Mouse (Mus musculus): ENCODE measurements around the gene Tyk2.
A peak's percentile ranks its signal among the peaks of the same experiment; 100 is the strongest.

Gene Tyk2

DNA sequence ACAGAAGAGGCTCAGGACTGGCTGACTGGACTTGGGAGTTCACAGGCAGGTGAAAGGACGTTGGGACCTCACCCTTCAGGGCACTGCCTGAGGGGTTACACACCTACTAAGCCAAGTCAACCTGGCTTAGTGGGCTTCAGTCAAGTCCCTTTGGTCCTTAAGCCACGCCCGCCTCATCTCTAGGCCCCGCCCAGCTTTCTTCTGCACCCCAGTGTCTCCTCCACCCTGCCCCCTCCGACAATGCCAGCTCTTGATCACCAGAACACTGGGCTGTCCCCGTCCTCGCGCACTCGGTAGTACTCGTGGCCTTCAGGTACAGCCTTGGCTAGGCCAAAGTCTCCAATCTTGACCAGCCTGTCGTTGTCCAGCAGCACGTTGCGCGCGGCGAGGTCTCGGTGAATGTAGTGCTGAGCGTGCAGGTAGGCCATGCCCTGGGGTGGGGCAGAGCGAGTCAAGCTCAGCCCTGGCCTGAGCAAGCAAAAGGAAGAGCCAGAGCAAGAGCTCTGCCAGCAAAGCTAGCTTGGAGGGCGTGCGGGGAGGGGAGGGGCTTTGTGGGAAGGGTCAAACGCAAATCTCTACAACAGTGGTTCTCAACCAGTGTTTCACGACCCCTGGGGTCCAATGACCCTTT is 23.3 kb downstream of the Tyk2 start:
- DNase-seq: peak; percentile 49

DNA sequence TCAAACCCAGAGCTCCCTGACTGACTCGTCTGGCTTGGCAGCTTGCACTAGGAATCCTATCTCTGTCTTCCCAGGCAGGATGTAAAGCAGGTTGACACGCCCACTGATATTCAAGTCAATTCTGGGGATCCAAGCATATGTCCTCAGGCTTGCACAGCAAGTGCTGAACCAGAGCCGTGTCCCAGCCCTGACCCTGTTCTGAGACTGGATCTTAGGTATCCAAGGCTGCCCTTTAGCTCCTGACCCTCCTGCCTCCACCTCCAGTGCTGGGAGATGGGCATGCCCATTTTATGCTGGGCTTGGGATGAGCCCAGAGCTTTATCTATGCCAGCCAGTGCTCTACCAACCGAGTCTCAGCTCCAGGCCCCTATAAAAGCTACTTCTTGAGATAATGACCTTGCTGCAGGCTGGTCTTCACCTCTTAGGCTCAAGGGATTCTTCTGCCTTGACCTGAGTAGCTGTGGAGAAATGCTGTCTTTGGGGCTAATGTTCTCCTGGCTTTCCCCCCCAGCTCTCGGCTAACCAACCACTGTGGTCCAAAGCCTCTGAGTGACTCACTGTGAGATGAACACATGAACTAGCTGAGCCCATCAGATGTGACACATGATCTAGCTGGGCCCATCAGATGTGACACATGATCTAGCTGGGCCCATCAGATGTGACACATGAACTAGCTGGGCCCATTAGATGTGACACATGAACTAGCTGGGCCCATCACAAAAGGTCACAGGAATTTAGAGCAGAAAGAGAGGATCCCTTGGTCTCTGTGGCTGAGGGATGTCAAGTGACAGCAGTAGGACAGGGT is 25.1 kb downstream of the Tyk2 start:
- peak; percentile 56 for DNase-seq

DNA sequence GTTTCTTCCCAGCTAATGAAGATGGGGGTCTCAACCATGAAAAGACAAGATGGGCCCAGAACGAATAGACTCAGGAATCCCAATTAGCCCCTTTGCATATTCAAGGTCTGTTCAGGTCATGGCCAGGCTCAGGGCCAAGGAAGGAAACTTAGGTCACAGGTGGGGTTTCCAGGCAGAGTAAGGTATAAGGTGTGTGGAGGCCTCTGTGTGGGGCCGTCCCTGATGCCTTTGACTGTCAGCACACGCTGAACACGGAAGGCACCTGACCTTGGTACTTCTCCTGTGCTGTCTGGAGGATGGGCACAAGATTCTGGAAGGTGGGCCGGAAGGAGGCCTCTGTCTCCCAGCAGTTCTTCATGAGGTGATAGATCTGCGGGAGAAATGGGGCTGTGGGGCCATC is 26.2 kb downstream of the Tyk2 start:
- DNase-seq: no peak

DNA sequence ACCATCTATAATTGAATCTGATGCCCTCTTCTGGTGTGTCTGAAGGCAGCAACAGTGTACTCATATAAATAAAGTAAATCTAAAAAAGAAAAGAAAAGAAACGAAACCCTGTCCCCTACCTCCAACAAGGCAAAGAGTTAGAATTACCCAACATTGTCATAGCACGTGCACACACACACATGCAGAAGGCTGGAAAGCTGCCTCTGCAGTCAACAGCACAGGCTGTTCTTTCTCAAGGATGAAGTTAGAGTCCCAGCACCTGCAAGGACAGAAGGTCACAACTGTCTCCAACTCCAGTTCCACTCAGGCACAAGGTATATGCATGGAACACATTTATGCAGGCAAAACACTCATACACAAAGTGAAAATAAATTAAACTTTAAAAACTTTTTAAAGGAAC is 29.0 kb downstream of the Tyk2 start:
- no peak for DNase-seq

DNA sequence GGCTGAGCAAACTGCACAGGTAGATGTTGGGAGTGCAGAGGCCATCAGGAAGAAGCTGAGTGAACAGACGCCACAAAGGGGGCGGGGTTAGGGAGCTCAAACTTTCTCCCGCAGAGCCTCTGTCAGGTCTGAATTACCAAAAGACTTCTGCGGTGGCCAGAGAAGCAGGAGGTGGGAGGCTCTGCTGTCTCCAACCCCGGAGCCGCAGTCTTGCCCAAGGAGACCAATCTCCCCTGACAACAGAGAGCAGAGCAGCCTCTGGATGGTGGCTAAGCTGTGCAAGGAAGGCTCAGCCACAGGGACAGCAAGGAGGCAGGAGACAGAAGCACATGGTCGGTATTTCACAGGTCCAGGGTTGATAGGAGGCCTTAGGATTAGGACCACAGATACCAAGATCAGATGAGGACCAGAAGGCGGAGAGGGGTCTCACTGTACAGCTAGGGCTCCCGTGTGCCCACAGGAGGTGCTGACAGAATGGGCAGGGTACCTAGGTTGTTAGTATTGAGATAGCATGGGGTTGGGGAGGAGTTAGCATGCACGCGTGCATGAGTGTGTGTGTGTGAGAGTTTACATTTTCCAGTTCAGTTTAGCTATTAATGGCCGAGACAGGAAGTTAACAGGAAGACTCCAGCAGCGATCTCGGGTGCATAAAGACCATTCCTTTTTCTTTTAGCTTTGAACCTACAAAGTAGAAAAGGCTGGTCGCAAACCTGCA is 30.4 kb downstream of the Tyk2 start:
- DNase-seq: no peak

DNA sequence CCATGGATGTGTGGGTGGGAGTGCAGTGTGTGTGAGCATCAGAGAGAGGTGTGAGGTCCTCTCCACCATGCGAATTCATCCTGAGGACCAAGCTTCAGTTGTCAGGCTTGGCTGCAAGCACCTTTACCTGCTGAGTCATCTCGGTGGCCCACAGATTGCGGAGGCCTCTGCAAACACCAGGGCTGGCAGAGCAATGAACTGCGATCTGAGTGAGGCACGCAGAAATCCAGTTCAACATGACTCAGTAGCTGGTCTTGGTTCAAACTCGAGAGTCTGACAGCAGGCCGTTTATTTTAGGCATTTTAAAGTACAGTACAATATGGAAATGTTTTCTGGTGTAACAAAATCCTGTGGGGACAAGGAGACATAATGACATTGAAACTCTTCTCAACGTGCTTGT is 33.2 kb downstream of the Tyk2 start:
- peak; percentile 50 for DNase-seq

DNA sequence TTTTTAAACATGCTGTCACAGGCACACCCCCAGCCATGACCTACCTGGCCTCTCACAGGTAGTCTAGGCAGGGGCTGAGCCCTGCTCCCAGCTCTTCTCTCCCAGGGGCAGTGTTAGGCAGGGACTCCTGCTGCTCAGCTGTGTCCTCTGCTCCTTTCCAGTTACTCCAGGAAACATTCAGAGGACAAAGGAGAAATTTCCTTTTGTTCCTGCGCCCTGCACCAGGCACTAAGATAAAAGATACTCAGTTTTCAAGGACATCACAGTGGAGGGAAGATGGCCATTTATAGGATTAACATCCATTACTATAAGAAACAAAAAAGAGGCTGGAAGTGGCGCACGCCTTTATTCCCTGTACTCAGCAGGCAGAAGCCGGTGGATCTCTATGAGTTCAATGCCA is 35.1 kb downstream of the Tyk2 start:
- no peak for DNase-seq

DNA sequence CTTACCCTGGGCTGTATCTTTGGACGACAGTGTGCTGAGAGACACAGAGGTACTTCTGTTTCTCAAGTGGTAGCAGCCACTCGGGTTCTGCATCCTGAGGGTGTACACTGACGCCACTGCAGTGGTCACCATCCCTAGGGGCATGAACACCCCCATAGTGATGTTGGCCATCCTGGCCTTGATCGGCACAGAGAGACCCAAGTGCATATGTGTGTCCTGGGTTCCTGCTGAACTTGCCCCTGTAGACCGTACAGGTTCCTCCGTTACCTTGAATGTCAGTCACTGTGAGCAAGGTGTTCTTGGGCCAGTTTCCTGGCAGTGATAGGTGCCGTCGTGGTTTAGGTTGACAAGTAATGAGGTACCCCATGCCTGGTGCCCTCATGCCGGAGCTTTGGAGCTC is 37.6 kb downstream of the Tyk2 start:
- no peak for DNase-seq

DNA sequence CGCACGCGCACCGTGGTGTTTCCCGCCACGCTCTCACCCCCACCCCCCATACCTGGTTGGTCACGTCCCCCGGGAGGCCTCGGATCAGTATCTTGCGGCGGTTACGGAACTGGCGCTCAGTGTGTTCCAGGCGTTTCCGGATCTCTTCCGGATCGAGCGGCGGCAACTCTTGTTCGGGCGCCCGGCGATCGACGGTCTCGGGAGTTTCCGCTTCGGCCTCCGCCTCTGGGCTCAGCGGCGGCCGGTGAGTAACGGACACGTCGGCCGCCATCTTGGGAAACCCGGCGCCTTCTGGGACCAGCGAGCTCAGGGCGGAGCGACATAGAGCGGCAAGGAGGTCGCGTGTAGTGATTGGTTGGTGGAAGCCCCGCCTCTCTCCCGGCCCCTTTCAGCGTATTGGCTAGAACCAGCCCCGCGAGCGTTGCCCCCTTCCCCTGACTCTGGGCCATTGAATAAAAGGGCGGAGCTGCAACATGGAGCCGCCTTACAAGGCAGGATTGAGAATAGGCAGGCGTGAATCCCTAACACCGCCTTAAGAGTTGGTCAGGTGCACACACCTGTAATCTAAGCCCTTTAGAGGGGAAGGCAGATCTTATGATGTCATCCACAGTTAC is 39.2 kb downstream of the Tyk2 start, which contains the start of the genes Gm38431 and Raver1:
Gm38431 (minus strand) TSS at position 291 of the 614 bp plus-strand sequence.
Raver1 (minus strand) TSS at position 302 of the 614 bp plus-strand sequence.
- DNase-seq: peak; percentile 99

DNA sequence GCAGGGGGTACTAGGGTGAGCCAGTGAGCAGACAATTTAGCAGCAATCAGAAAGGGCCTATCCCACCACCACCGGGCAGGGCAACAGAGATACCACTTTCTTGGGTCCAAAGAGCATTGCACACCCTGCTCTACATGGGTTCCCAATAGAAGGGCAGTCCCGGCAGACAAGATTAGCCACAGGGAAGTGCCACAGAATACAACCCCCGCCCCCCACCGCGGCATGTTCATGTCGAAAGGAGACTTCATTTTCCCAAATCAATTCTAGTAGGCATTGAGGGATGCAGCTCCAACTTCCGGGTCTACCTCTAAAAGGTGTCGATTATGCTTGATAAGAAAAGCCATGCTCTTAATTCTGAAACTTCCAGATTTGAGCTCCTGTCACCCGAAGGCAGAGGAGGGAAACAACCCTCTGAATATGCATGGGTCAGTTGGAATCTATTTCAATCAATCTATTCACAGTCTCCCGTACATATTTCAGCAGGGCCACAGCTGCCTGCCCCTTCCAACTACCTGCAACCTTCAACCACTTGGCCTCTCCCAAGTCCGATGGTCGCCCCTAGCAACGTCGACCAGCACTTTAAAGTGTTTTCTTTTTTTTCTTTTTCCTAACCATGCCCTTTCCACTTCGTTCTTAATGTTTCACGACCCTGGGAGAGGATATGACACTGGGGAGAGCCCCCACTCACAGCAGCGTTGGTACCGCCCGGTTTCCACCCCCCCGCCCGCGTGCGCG is 39.9 kb downstream of the Tyk2 start:
- DNase-seq: peak; percentile 41

DNA sequence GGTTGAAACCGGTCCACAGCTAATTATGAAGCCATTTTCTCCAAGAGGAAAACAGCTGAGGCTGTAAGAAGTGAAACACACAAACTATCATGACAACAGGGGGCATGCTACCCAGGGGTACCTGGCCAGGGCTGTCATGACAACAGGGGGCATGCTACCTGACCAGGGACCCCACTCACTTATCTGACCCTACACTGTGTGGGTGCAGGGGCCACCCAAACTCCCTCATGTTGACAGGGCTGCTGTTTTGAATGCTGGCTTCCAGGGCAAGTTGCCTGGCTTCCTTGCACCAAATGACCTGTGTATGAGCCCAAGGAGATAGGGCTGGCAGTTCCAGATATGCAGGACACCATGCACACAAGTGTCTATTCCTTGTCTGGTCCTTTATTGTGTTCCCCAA is 40.5 kb downstream of the Tyk2 start:
- no peak for DNase-seq

DNA sequence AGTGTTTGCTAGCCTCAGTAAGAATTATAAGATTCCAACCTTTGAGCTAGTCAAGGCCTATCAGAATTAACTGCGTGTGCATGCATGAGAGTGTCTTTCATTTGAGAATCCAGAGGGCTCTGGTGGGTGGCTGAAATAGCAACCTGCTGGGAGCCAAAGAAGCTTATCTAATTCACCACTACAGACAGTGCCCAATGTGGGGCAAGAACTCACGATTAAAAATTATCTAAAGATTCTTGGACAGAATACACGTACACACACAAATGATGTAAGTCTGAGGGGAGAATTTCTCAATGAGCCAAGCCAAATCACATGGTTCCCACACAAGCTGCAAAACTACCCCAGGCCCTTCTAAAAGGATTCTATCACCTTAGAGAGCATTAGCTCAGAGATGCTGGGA is 47.7 kb downstream of the Tyk2 start:
- no peak for DNase-seq

DNA sequence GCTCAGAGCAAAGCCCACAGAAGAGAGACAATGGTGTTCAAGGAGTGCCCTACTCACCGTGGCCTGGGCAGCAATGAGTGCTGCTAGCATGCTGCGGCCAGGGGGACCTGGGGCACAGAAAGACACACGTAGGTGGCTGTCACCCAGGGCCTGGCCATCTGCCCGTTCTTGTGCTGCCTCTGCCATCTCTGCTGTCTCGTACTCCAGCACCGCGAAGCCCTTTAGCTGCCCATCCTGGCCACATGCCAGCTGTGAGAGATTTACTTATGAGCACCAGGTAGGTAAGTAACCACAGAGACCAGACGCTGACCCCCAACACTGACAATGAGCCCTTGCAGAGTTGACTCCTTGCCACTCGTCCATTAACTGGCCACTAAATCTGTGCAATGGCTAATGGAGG is 49.9 kb downstream of the Tyk2 start:
- no peak for DNase-seq

DNA sequence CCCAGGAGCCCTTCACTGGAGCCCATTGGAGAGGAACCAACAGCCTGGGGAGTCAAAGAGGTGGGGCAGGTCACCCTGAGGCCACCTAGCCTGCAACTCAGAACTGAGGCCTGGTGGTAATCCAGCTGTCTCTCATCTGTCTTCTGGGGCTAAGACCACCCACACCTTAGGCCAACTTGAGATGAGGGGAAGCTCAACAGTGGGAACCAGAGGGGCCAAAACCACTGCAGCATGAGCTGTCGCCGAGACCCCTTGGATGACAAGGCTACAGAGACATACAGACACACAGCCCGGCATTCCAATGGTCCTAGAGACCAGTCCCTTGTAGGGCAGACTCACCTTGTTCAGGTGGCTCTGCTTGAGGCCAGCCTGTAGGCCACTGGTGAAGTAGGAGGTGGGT is 55.4 kb downstream of the Tyk2 start:
- DNase-seq: no peak

DNA sequence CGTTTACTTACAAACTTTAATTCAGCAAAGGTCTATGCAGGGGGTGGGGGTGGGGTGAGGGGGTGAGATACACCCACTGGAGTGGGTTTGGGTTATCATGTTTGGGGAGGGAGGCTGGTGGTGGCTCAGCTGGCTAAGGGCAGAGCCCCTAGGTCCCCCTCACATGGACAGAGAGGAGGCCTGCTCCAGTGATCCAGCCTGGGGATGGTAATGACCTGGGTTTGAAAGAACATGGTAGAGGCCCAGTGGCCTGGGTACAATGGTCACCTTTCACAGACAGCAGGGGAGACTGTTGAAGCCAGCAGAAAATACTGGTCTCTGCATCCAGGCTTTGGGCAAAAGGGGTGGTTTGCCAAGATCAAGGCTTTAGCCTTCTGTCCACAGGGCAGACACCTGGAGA is 56.9 kb downstream of the Tyk2 start:
- DNase-seq: no peak

DNA sequence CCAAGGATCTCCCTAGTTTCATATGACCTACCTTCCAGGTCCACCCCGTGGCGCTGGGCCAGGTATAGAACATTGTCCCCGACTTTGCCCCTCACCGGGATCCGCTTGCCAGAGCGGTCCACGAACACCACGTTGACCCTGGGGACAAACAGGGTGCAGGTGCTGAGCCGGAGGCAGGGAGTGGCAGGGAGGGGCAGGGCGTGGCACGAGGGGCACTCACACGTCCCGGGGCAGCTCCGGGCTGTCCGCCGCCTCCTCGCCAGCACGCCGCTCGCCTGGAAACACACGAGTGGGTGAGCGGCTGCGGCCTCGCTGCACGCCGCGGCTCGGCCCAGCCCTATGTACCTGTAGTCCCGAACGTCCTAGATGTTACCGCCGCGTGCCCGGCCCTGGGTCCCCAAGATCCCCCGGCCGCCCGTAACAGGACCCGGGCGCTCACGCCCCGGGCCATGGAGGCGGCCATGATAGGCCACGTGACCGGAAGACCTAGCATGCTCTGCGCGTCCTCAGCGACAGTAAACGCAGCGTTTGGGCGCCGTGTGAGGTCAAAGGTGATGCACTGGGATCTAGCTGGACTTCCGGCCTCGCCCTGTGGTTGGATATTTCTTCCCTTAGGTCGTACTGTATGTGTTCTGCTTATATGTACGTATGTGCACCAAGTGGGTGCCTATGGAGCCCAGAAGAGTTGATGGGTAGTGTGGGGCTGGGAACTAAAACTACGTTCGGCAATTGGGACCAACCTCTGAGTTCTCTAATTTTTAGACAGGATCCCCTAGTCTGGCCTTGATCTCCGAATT is 57.8 kb downstream of the Tyk2 start, which contains the start of the genes Gm49373 and Fdx1l:
Gm49373 (minus strand) TSS at position 53 of the 797 bp plus-strand sequence.
Fdx1l (minus strand) TSS at position 571 of the 797 bp plus-strand sequence.
- peak; percentile 87 for DNase-seq

DNA sequence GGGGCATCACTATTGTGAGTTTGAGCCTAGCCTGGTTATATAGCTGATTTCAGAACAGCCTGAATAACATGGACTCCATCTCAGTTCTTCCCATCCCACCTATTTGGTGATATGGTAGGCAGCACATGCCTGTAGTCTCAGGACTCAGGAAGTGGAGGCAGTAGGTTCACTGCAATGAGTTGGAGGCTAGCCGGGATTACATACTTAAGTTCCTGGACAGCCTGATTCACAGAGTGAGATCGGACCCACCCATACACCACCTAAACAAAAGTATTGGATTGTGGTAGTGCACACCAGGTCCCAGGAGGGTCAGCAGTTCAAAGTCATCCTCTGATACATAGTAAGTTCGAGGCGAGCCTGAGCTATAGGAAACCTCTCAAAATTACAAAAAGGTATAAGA is 58.4 kb downstream of the Tyk2 start:
- no peak for DNase-seq

DNA sequence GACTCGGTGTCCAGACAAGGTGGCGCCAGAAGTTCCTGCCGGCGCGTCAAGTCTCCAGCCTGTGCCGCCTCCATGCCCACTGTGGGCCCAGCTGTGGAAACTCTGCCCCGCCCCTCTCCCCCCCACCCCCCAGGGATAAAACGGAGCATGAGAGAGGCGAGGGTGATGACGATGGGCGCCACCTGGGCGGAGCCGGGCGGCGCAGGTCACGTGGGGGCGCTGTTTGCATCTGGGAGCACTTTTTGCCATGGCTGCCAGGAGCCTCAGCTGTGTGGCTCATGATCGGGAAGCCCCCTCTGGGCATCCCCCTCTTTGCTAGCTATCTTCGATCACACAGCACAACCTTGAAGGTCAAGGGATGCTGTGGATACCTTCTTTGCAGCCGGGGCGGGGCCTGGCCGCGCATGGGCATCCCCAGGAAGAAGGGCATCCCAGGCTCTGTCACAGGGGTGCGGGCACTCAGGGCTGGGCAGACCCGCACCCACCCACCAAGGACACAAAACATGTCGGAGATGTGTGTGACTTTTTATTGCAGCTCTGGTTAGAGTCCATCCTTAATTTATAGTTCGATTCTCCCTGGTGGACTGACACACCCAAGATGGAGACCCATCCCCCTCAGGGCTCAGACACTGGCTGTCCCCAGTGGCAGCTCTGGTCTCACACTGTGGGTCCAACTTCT is 63.9 kb downstream of the Tyk2 start, which contains the start of gene Zglp1:
Zglp1 (minus strand) TSS at position 88 of the 679 bp plus-strand sequence.
- no peak for DNase-seq

DNA sequence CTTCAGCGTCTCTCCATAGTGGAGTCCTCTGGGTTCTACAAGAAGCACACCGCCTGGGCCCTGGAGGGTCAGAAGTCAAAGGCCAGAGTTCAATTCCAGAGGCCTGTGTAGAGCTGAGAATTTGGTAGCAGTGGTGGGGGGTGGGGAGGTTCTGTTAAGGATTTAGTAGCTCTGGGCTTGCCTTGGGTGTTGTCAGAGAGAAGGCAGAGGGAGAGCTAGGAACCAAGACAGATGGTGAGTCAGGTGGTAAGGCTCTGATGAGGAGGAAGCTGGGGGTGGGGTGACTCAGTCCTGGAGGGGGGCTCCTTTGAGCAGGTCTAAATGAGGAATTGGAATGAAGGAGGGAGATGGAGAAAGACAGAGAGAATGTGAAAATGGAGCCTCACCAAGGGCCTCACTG is 68.1 kb downstream of the Tyk2 start:
- no peak for DNase-seq
